Mouse (Mus musculus): ENCODE data around the gene 1700023F06Rik. TPM values are rescaled to one million over a fixed set of nuclear protein-coding genes. Genes with fewer than 3 reads are reported as not detected.

Gene 1700023F06Rik
- polyA plus RNA-seq, 1 experiment from 2014 or later: 0.25 TPM

DNA sequence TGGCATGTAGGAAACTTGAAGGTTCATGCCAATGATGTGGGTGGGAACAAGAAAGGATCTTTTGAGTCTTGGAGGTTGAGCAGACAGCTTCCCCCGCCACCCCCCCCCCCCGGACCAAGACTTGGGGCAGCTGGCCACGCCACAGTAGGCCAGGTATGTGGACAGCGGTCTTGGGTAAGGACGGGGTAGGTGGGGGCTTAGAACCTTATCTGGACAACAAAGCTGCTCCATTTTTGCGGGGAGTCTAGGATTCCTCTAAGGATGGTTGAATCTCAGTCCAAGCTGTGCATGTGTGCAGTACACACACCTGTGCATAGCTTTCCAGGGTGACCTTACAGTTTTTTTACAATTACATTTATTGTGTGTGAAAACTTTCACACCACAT, 10.2 kb upstream of the 1700023F06Rik start:
- no peak overlapping the region for H3K27ac ChIP-seq (ENCODE audit: low read depth, low read length)
- DNase-seq (ENCODE audit: low spot score): no peak
- WGBS: 27% methylated on average over 6 of the region's 6 CpGs

DNA sequence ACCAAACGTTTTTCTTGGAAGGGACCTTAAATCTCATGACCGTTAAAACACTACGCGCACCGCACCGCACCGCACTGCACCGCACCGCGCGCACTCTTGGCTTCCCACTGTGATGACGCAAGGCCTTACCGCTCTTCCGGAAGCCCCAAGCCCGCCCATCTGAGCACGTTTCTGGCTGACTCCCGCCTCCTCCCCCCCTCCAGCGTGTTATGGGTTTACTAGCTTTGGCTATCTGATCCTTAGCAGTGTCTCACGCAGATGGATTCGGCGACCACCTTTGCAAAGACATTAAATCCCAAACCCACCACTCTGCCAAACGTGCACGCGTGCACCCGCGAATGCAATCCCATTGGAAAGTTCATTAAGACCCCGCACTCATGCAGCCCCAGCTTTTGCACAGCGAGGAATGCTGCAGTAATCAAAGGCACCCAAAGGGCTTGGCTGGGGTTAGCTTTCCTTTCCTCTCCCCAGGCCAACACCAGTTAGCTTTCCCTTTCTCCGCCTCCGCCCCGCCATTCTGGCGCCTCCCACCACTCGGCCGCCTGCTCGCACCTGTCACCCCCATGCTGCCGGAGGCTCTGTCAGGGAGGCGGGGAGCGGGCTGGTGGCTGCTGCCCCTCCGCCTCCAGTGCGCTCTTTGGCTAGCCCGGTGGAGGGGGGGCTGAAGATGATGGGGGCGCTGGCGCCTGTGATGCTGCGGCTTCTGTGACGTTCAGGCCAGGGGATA, 9.6 kb upstream of the 1700023F06Rik start, which contains the start of gene Spata32:
Gene Spata32, minus strand, starts transcription at position 643 of the 727 bp plus-strand sequence.
- 2% methylated on average over 43 of the region's 45 CpGs for WGBS

More for the DNA sequence above, 10.2 kb upstream of the 1700023F06Rik start:
- no peaks in the 10 kb centered on the region for H3K27me3 ChIP-seq (ENCODE audit: control insufficient read depth, insufficient read depth, low read length)
- peak overlapping the region; percentile 61 for H3K9ac ChIP-seq (ENCODE audit: low read depth, low read length)
- peak overlapping the region; percentile 93 for H3K4me2 ChIP-seq (replicated peaks; ENCODE audit: low read depth, low read length)
- peaks cover 3% of the 10 kb centered on the region; the same call in 1 of the 2 replicates for H3K4me1 ChIP-seq (replicated peaks; ENCODE audit: control insufficient read depth, insufficient read depth, low read length)
- H3K9me3 ChIP-seq (ENCODE audit: control insufficient read depth, low read length): no peaks in the 10 kb centered on the region
- peak; percentile 53 for ATAC-seq (ENCODE audit: low FRiP score)
- H3K36me3 ChIP-seq (ENCODE audit: control insufficient read depth, insufficient read depth, low read length): no peaks in the 10 kb centered on the region
- H3K4me3 ChIP-seq (ENCODE audit: low read depth, low read length): peak overlapping the region; percentile 35

DNA sequence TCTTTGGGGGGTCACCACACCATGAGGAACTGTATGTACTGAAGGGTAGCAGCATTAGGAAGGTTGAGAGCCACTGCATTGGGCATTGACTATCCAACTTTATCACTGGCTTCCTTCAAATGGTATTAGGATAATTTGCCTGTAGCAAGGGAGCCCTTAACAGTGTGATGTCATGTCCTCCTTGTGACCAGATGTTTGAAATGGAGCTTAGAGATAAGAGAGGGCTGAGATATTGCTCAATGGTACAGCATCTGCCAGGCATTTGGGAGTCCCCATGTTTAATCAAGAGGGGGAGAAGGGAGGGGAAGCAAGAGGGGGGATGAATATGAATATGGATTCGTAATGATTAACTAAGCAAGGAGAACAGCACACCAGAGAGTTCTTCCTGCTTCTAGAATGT, 7.0 kb upstream of the 1700023F06Rik start:
- Histone ChIP-seq H3K9ac (ENCODE audit: low read depth, low read length) (no peak overlapping the region), H3K4me1 (replicated peaks; ENCODE audit: control insufficient read depth, insufficient read depth, low read length) (peaks cover 3% of the 10 kb centered on the region; the same call in 1 of the 2 replicates), H3K4me2 (replicated peaks; ENCODE audit: low read depth, low read length) (no peak overlapping the region), H3K9me3 (ENCODE audit: control insufficient read depth, low read length) (no peaks in the 10 kb centered on the region), H3K27ac (ENCODE audit: low read depth, low read length) (no peak overlapping the region), H3K36me3 (ENCODE audit: control insufficient read depth, insufficient read depth, low read length) (no peaks in the 10 kb centered on the region), H3K27me3 (ENCODE audit: control insufficient read depth, insufficient read depth, low read length) (no peaks in the 10 kb centered on the region), H3K4me3 (ENCODE audit: low read depth, low read length) (no peak overlapping the region)
- 81% methylated on average over 1 of the region's 1 CpGs for WGBS
- no peak for DNase-seq (ENCODE audit: low spot score)
- no peak for ATAC-seq (ENCODE audit: low FRiP score)

More for the DNA sequence above, 9.6 kb upstream of the 1700023F06Rik start, which contains the start of gene Spata32:
- Histone ChIP-seq H3K27me3 (ENCODE audit: control insufficient read depth, insufficient read depth, low read length) (no peaks in the 10 kb centered on the region), H3K27ac (ENCODE audit: low read depth, low read length) (peak within 1 kb of the TSS; percentile 14; the same call in 1 of the 2 replicates), H3K9ac (ENCODE audit: low read depth, low read length) (peak within 1 kb of the TSS; percentile 61), H3K4me3 (ENCODE audit: low read depth, low read length) (peak within 1 kb of the TSS; percentile 35), H3K4me1 (replicated peaks; ENCODE audit: control insufficient read depth, insufficient read depth, low read length) (peaks cover 3% of the 10 kb centered on the region; the same call in 1 of the 2 replicates), H3K4me2 (replicated peaks; ENCODE audit: low read depth, low read length) (peak within 1 kb of the TSS; percentile 93), H3K36me3 (ENCODE audit: control insufficient read depth, insufficient read depth, low read length) (no peaks in the 10 kb centered on the region), H3K9me3 (ENCODE audit: control insufficient read depth, low read length) (no peaks in the 10 kb centered on the region)
- ATAC-seq (ENCODE audit: low FRiP score): peak; percentile 83
- DNase-seq (ENCODE audit: low spot score): peak; percentile 62

DNA sequence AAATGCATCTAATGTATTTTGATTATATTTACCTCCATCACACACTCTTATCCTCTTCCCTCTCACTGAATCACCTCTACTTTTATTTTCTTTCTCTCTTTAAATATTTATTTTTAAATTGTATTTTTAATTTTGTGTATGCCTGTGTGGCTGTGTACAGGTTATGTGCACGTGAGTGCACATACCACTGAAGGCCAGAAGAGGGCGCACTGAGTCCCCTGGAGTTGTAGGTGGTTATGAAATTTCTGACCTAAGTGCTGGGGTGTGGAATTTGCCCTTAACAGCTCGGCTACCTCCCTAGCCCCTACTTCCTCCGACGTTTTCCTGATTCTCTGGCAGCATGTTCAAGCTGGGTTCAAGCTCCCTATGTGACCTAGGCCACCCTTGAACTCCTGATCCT, 5.4 kb upstream of the 1700023F06Rik start:
- Histone ChIP-seq H3K4me1 (replicated peaks; ENCODE audit: control insufficient read depth, insufficient read depth, low read length) (peaks cover 3% of the 10 kb centered on the region; the same call in 1 of the 2 replicates), H3K27me3 (ENCODE audit: control insufficient read depth, insufficient read depth, low read length) (no peaks in the 10 kb centered on the region), H3K36me3 (ENCODE audit: control insufficient read depth, insufficient read depth, low read length) (no peaks in the 10 kb centered on the region), H3K9ac (ENCODE audit: low read depth, low read length) (no peak overlapping the region), H3K27ac (ENCODE audit: low read depth, low read length) (no peak overlapping the region), H3K4me2 (replicated peaks; ENCODE audit: low read depth, low read length) (no peak overlapping the region), H3K4me3 (ENCODE audit: low read depth, low read length) (no peak overlapping the region), H3K9me3 (ENCODE audit: control insufficient read depth, low read length) (no peaks in the 10 kb centered on the region)
- 86% methylated on average over 5 of the region's 5 CpGs for WGBS
- DNase-seq (ENCODE audit: low spot score) (no peak), ATAC-seq (ENCODE audit: low FRiP score) (no peak)

DNA sequence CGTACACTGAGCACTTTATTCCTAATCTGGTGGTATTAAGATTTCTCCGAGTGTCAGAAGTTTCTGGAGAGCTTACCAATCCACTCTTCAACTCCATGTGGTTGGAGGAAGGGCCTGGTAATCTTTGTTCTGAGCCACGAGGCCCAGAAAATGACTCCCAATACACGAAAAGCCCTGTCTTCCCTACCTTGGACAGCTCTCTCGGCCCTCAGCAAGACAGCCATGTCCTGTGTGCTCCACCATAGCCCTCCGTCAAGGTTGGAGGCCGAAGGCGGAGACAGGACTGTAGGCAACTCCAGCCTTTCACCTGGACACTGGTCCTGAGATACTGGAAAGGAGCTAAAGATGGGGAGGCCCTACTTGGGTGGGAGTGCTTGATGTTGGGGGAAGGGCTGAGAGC, 1.9 kb upstream of the 1700023F06Rik start:
- H3K9me3 ChIP-seq (ENCODE audit: control insufficient read depth, low read length): no peaks in the 10 kb centered on the region
- H3K4me1 ChIP-seq (replicated peaks; ENCODE audit: control insufficient read depth, insufficient read depth, low read length): no peaks in the 10 kb centered on the region
- DNase-seq (ENCODE audit: low spot score): no peak
- no peak overlapping the region for H3K9ac ChIP-seq (ENCODE audit: low read depth, low read length)
- H3K27me3 ChIP-seq (ENCODE audit: control insufficient read depth, insufficient read depth, low read length): no peaks in the 10 kb centered on the region
- no peak for ATAC-seq (ENCODE audit: low FRiP score)
- no peak overlapping the region for H3K27ac ChIP-seq (ENCODE audit: low read depth, low read length)
- WGBS: 72% methylated on average over 8 of the region's 8 CpGs
- no peaks in the 10 kb centered on the region for H3K36me3 ChIP-seq (ENCODE audit: control insufficient read depth, insufficient read depth, low read length)
- H3K4me2 ChIP-seq (replicated peaks; ENCODE audit: low read depth, low read length): no peak overlapping the region
- no peak overlapping the region for H3K4me3 ChIP-seq (ENCODE audit: low read depth, low read length)

DNA sequence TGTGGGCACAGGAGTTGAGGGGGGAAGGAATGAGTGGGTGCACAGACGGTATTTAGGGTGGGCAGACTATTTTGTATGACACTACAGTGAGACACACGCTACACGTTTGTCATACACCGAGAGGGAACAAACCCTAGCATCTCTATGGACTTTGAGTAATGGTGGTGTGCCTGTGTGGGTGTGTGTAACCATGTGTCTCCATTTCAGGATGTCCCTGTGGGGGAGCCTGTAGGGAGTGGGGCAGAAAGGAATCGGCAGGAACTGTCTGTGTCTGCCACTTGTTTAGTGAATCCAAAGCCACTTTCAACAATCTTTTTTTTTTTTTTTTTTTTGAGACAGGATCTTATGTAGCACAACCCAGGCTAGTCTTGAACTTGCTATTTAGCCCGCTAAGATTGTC, 2.2 kb downstream of the 1700023F06Rik start:
- H3K27ac ChIP-seq (ENCODE audit: low read depth, low read length): no peak overlapping the region
- H3K27me3 ChIP-seq (ENCODE audit: control insufficient read depth, insufficient read depth, low read length): no peaks in the 10 kb centered on the region
- no peak overlapping the region for H3K4me3 ChIP-seq (ENCODE audit: low read depth, low read length)
- no peaks in the 10 kb centered on the region for H3K4me1 ChIP-seq (replicated peaks; ENCODE audit: control insufficient read depth, insufficient read depth, low read length)
- DNase-seq (ENCODE audit: low spot score) (no peak), ATAC-seq (ENCODE audit: low FRiP score) (no peak)
- H3K9ac ChIP-seq (ENCODE audit: low read depth, low read length): no peak overlapping the region
- no peaks in the 10 kb centered on the region for H3K9me3 ChIP-seq (ENCODE audit: control insufficient read depth, low read length)
- 90% methylated on average over 6 of the region's 6 CpGs for WGBS
- H3K4me2 ChIP-seq (replicated peaks; ENCODE audit: low read depth, low read length): no peak overlapping the region
- H3K36me3 ChIP-seq (ENCODE audit: control insufficient read depth, insufficient read depth, low read length): no peaks in the 10 kb centered on the region

DNA sequence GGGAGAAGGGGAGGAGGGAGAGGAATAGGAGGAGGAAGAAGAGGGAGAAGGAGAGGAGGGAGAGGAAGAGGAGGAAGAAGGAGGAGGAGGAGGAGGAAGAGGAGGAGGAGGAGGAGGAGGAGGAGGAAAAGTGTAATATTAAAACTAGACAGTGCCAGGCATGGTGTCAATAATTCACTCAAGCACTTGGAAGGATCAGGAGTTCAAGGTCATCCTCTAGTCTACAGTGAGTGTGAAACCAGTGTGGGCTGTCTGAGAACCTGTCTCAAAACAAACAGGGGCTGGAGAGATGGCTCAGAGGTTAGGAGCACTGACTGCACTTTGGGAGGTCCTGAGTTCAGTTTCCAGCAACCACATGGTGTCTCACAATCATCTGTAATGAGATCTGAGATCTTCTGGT, 6.0 kb downstream of the 1700023F06Rik start:
- Histone ChIP-seq H3K36me3 (ENCODE audit: control insufficient read depth, insufficient read depth, low read length) (no peaks in the 10 kb centered on the region), H3K4me3 (ENCODE audit: low read depth, low read length) (no peak overlapping the region), H3K9me3 (ENCODE audit: control insufficient read depth, low read length) (no peaks in the 10 kb centered on the region), H3K4me2 (replicated peaks; ENCODE audit: low read depth, low read length) (no peak overlapping the region), H3K27ac (ENCODE audit: low read depth, low read length) (no peak overlapping the region), H3K4me1 (replicated peaks; ENCODE audit: control insufficient read depth, insufficient read depth, low read length) (no peaks in the 10 kb centered on the region; the same call in 1 of the 2 replicates), H3K27me3 (ENCODE audit: control insufficient read depth, insufficient read depth, low read length) (peaks cover 34% of the 10 kb centered on the region), H3K9ac (ENCODE audit: low read depth, low read length) (no peak overlapping the region)
- DNase-seq (ENCODE audit: low spot score) (no peak), ATAC-seq (ENCODE audit: low FRiP score) (no peak)

DNA sequence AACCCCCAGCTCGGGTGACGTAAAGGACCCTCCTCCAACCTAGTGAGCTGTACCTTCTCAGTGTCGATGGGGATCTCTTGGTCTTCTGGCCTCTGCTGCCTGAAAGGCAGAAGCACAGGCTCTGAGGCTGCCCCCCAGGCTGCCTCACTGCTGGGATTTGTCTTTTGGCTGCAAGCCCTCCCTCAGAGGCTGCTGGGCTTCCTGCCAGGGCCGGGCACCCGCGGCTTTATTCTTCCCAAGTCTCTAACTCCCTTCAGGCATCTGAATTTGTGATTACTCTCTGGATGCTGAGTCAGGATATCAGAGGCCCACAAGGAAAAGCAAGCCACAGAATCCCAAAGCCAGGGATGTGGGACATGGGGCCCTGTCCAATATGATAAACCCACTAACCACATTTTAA, 6.7 kb downstream of the 1700023F06Rik start:
- ATAC-seq (ENCODE audit: low FRiP score) (no peak), DNase-seq (ENCODE audit: low spot score) (no peak)
- Histone ChIP-seq H3K9me3 (ENCODE audit: control insufficient read depth, low read length) (no peaks in the 10 kb centered on the region), H3K27ac (ENCODE audit: low read depth, low read length) (no peak overlapping the region), H3K4me3 (ENCODE audit: low read depth, low read length) (no peak overlapping the region), H3K4me1 (replicated peaks; ENCODE audit: control insufficient read depth, insufficient read depth, low read length) (no peaks in the 10 kb centered on the region; the same call in 1 of the 2 replicates), H3K27me3 (ENCODE audit: control insufficient read depth, insufficient read depth, low read length) (peaks cover 40% of the 10 kb centered on the region), H3K36me3 (ENCODE audit: control insufficient read depth, insufficient read depth, low read length) (no peaks in the 10 kb centered on the region), H3K4me2 (replicated peaks; ENCODE audit: low read depth, low read length) (no peak overlapping the region), H3K9ac (ENCODE audit: low read depth, low read length) (no peak overlapping the region)
- WGBS: 34% methylated on average over 6 of the region's 6 CpGs
